Mouse (Mus musculus) stomach, embryonic 16.5 days (tissue): Measurements from ENCODE around the gene Nlrp6. TPM values are rescaled to one million over a fixed set of nuclear protein-coding genes. Genes with fewer than 3 reads are reported as not detected.

Source experiments
- ATAC-seq: fragments of 200-750 bp; cut with Nextera tagmentation; 2 replicates; pipeline ENCODE4 v1.8.0; 2017; ENCODE audit warnings: moderate number of reproducible peaks, moderate TSS enrichment; ENCODE audit not compliant: insufficient read depth, low FRiP score
- H3K27ac ChIP-seq: fragments of 300-500 bp; sonication (generic); 2 replicates; pipeline ENCODE4 v1.5.1; 2014; ENCODE audit warnings: low read length
- H3K27me3 ChIP-seq: fragments of 300-500 bp; sonication (generic); 2 replicates; pipeline ENCODE4 v1.6.1; 2014; ENCODE audit warnings: low read length, control low read depth, mixed read lengths; ENCODE audit not compliant: control insufficient read depth, insufficient read depth
- H3K36me3 ChIP-seq: fragments of 300-500 bp; sonication (generic); 2 replicates; pipeline ENCODE4 v1.6.1; 2014; ENCODE audit warnings: low read length; ENCODE audit not compliant: control insufficient read depth, insufficient read depth
- H3K4me1 ChIP-seq: fragments of 300-500 bp; sonication (generic); 2 replicates; pipeline ENCODE4 v1.6.1; 2014; ENCODE audit warnings: low read length, control low read depth, mixed read lengths; ENCODE audit not compliant: control insufficient read depth, insufficient read depth
- H3K4me2 ChIP-seq: fragments of 300-500 bp; sonication (generic); 2 replicates; pipeline ENCODE4 v1.6.1; 2014; ENCODE audit warnings: low read depth, low read length, mixed read lengths
- H3K4me3 ChIP-seq: fragments of 300-500 bp; sonication (generic); replicated peaks from 2 replicates; pipeline ENCODE4 v1.5.1; 2014; ENCODE audit warnings: mild to moderate bottlenecking, low read length
- H3K9ac ChIP-seq: fragments of 300-500 bp; sonication (generic); 2 replicates; pipeline ENCODE4 v1.6.1; 2014; ENCODE audit warnings: low read length
- H3K9me3 ChIP-seq: fragments of 300-500 bp; sonication (generic); replicated peaks from 2 replicates; pipeline ENCODE4 v1.6.1; 2016; ENCODE audit warnings: low read length, control low read depth; ENCODE audit not compliant: control insufficient read depth
- WGBS: fragments of 180-500 bp; shearing (Covaris S2); extraction: QIAGEN DNeasy Blood & Tissue Kit; methylation state at CpG from one replicate; pipeline ENCODE4 v1.1.7; 2014; 5-methylcytosine and 5-hydroxymethylcytosine counted together
- polyA plus RNA-seq: library from polyadenylated mRNA; unstranded; fragments of >200 nt; fragmentation: Nextera tagmentation; extraction: Ambion mirVana; gene quantifications from 2 replicates; pipeline ENCODE4 v1.2.1, GENCODE M21; 2015

Gene Nlrp6
- polyA plus RNA-seq, 1 experiment from 2014 or later, result 9.9 TPM

DNA sequence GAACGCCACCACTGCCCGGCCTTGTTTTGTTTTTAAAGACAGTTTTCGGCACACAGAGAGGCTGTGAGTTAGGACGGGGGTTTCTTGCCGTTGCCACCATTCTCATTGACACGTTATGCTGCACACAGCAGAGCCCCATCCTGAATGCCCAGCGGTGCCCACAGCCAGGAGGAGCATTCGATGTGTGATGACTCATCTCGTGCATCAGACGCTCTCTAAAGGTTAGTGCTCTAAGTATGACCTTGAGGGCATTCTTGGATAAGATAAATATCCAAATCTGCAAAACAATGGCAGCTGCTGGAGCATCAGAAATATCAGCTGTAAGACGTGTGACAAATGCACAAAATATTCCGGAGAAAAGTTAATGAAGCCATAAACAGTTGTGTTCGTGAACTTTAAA lies 13.6 kb upstream of the Nlrp6 start:
- Histone ChIP-seq H3K9ac (no peak overlapping the region), H3K9me3 (no peaks in the 10 kb centered on the region), H3K36me3 (no peaks in the 10 kb centered on the region), H3K27me3 (no peaks in the 10 kb centered on the region), H3K4me3 (no peak overlapping the region), H3K4me1 (no peaks in the 10 kb centered on the region), H3K4me2 (no peak overlapping the region), H3K27ac (no peak overlapping the region)
- WGBS, result 73% methylated on average over 13 of the region's 13 CpGs
- no peak for ATAC-seq

DNA sequence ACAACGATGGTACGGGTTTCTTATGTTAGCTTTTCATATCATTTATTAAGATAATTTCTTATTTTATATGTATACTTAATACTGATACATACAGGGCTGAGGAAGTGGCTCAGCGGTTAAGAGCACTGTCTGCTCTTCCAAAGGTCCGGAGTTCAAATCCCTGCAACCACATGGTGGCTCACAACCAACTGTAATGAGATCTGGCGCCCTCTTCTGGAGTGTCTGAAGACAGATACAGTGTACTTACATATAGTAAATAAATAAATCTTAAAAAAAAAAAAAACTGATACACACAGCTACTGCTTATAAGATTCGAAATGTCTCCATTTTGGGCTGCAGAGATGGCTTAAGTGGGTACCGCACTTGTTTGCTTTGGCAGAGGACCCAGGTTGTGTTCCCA lies 13.0 kb upstream of the Nlrp6 start:
- WGBS, result 85% methylated on average over 7 of the region's 7 CpGs
- Histone ChIP-seq H3K4me3 (no peak overlapping the region), H3K9ac (no peak overlapping the region), H3K9me3 (no peaks in the 10 kb centered on the region), H3K36me3 (no peaks in the 10 kb centered on the region), H3K27ac (no peak overlapping the region), H3K4me2 (no peak overlapping the region), H3K27me3 (no peaks in the 10 kb centered on the region), H3K4me1 (no peaks in the 10 kb centered on the region)
- no peak for ATAC-seq

DNA sequence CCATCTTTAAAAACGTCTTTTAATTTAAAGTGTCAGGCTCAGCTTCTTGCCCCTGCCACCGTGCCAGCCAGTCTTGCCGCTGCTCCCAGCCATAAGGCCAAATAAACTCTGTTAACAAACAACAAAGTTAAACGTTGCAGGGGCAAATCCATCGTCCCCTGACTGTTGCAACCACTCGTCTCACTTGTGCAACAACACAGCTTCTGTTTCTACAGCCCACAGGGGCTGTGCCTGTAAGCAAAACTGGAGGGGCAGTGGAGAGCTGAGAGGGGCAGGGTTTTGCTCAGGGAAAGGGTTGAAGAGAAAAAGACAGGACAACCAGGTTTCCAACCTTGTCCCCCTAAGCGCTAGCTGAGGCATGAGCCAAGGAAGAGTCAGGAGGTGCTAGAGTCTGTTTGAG lies 12.5 kb upstream of the Nlrp6 start:
- no peak overlapping the region for H3K27ac ChIP-seq
- ATAC-seq, result no peak
- H3K36me3 ChIP-seq, result no peaks in the 10 kb centered on the region
- H3K27me3 ChIP-seq, result no peaks in the 10 kb centered on the region
- H3K4me1 ChIP-seq, result no peaks in the 10 kb centered on the region
- H3K4me3 ChIP-seq, result no peak overlapping the region
- 0 out of 2 replicates have a peak overlapping the region, but pooled peaks have one; percentile 63 for H3K9ac ChIP-seq
- 43% methylated on average over 7 of the region's 7 CpGs for WGBS
- no peak overlapping the region; the same call in 1 of the 2 replicates for H3K4me2 ChIP-seq
- no peaks in the 10 kb centered on the region for H3K9me3 ChIP-seq

DNA sequence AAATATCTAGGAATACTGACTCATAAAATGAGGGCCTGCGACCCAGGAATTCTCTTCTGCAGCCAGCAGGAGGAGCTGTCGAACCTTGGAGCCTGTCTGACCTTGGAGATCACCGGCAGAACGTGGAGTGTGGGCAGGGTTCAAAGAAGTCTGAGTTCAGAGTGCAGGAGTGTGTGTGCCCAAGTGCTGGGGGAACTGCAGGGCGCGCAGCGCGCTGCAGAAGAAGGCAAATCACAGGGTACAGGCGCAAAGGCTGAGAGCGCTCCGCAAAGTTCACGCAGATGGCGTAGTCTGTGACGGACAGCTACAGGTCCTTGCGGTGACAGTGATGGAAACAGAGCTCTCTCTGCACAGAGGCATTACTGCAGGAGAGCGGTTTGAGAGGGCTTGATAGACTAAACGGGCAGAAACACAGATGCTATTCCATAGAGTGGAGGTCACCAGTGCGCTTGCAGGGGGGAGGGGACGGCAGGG lies 12.0 kb upstream of the Nlrp6 start:
- Histone ChIP-seq H3K4me2 (peak overlapping the region; percentile 93), H3K27ac (peak overlapping the region; percentile 22; the same call in 1 of the 2 replicates)
- 2% methylated on average over 19 of the region's 19 CpGs for WGBS

DNA sequence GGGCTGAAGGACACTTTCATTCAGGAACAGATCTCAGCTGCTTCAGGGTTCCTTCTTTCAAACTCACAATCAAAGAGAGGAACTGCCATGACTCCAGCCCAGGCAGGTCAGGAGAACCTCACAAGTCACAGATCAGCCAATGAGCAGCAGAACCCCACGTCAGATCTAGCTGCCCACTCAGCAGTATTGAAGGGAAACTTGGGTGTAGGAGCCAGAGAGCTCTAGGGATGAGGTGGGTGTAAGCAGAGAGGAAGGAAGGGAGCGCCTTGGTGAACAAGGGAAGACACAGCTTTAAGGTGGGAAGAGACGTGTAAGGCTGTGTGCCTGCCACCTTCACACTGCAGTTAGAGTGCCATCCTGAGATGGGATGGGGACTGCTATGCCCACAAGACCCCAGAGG lies 8.4 kb upstream of the Nlrp6 start:
- H3K4me2 ChIP-seq, result 0 out of 2 replicates have a peak overlapping the region, but pooled peaks have one; percentile 15
- H3K27ac ChIP-seq, result peak overlapping the region; percentile 90
- no peaks in the 10 kb centered on the region for H3K9me3 ChIP-seq
- no peak overlapping the region for H3K4me3 ChIP-seq
- 49% methylated on average over 3 of the region's 3 CpGs for WGBS
- ATAC-seq, result no peak
- H3K4me1 ChIP-seq, result no peaks in the 10 kb centered on the region
- peak overlapping the region; percentile 43; the same call in 1 of the 2 replicates for H3K9ac ChIP-seq
- no peaks in the 10 kb centered on the region for H3K36me3 ChIP-seq
- H3K27me3 ChIP-seq, result no peaks in the 10 kb centered on the region

More for the DNA sequence above, 12.0 kb upstream of the Nlrp6 start:
- H3K9ac ChIP-seq, result peak overlapping the region; percentile 63
- H3K27me3 ChIP-seq, result no peaks in the 10 kb centered on the region
- ATAC-seq, result peak; percentile 77
- no peaks in the 10 kb centered on the region for H3K4me1 ChIP-seq
- no peaks in the 10 kb centered on the region for H3K36me3 ChIP-seq
- no peaks in the 10 kb centered on the region for H3K9me3 ChIP-seq
- H3K4me3 ChIP-seq, result peak overlapping the region; percentile 48

DNA sequence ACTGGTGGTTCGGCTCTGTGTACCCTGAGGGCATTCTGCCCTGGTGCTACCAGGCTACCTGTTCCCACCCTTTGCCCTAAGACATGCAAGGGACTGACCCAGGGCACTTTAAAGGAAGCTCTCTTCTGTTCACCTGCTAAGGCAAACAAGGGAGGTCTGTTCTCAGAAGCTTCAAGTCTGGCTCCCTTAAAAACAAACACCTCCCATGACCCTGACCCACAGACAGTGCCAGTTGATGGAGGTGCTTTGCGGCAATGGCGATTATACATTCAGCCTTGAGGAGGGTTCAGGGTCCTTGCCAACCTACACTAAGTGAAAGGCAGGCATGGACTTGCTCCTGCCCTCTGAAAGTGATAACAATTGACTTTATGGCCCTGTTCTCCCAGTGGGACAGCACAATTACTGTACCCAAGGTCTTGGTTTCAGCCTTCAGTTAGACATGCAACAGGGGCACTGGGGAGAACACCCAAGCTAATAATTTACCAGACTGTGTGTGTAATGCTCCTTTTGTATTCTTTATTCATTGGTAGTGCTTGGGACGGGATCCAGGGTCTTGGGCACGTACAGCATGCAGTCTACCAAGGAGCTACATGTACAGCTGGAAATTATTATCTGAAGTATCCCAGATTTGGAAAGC lies 7.7 kb upstream of the Nlrp6 start:
- ATAC-seq, result peak; percentile 89
- no peaks in the 10 kb centered on the region for H3K27me3 ChIP-seq

DNA sequence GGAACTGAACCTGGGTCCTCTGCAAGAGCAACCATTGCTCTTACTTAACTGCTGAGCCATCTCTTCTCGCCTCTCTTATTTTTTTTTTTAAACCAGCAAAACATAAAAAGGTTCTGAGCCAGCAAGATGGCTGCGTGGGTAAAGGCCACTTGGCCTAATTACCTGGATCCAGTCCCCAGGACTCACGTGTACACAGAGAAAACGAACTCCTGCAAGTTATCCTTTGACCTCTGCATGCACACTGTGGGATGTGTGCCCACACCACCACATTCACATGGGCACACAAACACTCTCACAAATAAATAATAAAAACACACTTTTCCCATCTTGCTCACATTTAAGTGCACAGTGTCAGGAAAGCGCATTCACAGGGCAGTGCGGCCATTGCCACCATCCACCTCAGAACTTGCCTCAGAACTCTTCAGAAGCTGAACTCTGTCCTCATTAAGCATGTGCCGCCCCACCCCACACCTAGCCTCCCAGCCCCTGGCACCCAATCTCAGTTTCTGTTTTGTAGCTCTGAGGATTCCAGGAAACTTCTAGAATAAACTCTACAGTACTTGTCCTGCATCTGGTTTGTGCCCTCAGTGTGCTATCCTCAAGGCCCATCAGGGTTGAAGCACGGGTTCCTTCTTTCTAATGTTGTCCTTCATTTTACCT lies 6.5 kb upstream of the Nlrp6 start:
- Histone ChIP-seq H3K27me3 (no peaks in the 10 kb centered on the region), H3K9ac (no peak overlapping the region), H3K27ac (peak overlapping the region; percentile 52), H3K4me3 (no peak overlapping the region), H3K36me3 (no peaks in the 10 kb centered on the region), H3K4me1 (no peaks in the 10 kb centered on the region), H3K9me3 (no peaks in the 10 kb centered on the region), H3K4me2 (no peak overlapping the region)
- ATAC-seq, result no peak
- WGBS, result 83% methylated on average over 8 of the region's 8 CpGs

More for the DNA sequence above, 7.7 kb upstream of the Nlrp6 start:
- H3K9me3 ChIP-seq, result no peaks in the 10 kb centered on the region
- no peaks in the 10 kb centered on the region for H3K36me3 ChIP-seq
- H3K4me1 ChIP-seq, result no peaks in the 10 kb centered on the region
- H3K27ac ChIP-seq, result peak overlapping the region; percentile 90
- peak overlapping the region; percentile 43; the same call in 1 of the 2 replicates for H3K9ac ChIP-seq
- WGBS, result 56% methylated on average over 5 of the region's 5 CpGs
- H3K4me3 ChIP-seq, result no peak overlapping the region
- H3K4me2 ChIP-seq, result peak overlapping the region; percentile 15; the same call in 1 of the 2 replicates

DNA sequence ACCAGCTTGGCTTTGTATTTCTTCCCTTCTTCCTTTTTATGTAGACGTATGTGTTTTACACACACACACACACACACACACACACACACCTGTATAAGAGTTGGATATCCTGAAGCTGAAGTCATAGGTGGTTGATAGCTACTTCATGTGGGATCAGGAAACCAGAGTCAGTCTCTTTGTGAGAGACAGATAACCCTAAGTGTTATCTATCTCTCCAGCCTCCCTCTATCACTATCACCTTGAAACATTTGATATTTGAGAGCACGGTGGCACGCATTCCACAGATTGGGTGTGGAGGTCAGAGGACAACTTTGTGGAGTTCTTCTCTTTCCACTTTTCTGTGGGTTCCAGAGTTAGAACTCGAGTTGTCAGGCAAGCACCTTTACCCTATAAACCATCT lies 791 bp upstream of the Nlrp6 start:
- H3K4me3 ChIP-seq, result no peak overlapping the region
- H3K4me1 ChIP-seq, result peaks cover 12% of the 10 kb centered on the region
- no peak overlapping the region for H3K9ac ChIP-seq
- H3K9me3 ChIP-seq, result no peaks in the 10 kb centered on the region
- peaks cover 53% of the 10 kb centered on the region for H3K27me3 ChIP-seq
- no peaks in the 10 kb centered on the region for H3K36me3 ChIP-seq
- H3K4me2 ChIP-seq, result no peak overlapping the region
- H3K27ac ChIP-seq, result 0 out of 2 replicates have a peak overlapping the region, but pooled peaks have one; percentile 4
- 46% methylated on average over 4 of the region's 4 CpGs for WGBS
- ATAC-seq, result no peak
